Mouse (Mus musculus) retina, postnatal 7 days (tissue): ENCODE results near the gene Olfr155.

Experiments
- DNase-seq: peaks from one replicate; pipeline ENCODE4 v3.0.0-alpha.2; 2012; ENCODE audit warnings: low read depth, low spot score

Olfr155 gene

GRCm38 (mm10) chr4:43851265-43851664, at the start of gene Olfr155:
TSS of gene Olfr155 (plus strand) at chr4:43851565.
- DNase-seq: no peak

GRCm38 (mm10) chr4:43822896-43823550, 28.3 kb upstream of the Olfr155 start:
- no peak for DNase-seq

GRCm38 (mm10) chr4:43823845-43824337, 27.5 kb upstream of the Olfr155 start, which contains the start of gene Olfr156:
TSS of gene Olfr156 (minus strand) at chr4:43823895.
- peak; percentile 5 for DNase-seq

- no peak for DNase-seq
Observed at GRCm38 (mm10) chr4:43828806-43829205, 22.6 kb upstream of the Olfr155 start.

GRCm38 (mm10) chr4:43832031-43832430, 19.3 kb upstream of the Olfr155 start:
- no peak for DNase-seq

GRCm38 (mm10) chr4:43833752-43834151, 17.6 kb upstream of the Olfr155 start:
- DNase-seq: no peak

- DNase-seq: no peak
Observed at GRCm38 (mm10) chr4:43834749-43835148, 16.6 kb upstream of the Olfr155 start.

GRCm38 (mm10) chr4:43838326-43838725, 13.0 kb upstream of the Olfr155 start:
- no peak for DNase-seq

- DNase-seq: no peak
Observed at GRCm38 (mm10) chr4:43840101-43840500, 11.3 kb upstream of the Olfr155 start, which contains the start of gene Olfr157. TSS of gene Olfr157 (minus strand) at chr4:43840201.

- no peak for DNase-seq
Observed at GRCm38 (mm10) chr4:43854101-43854500, 2.7 kb downstream of the Olfr155 start.

GRCm38 (mm10) chr4:43859886-43860285, 8.5 kb downstream of the Olfr155 start:
- DNase-seq: no peak

- DNase-seq: no peak
Observed at GRCm38 (mm10) chr4:43860744-43861519, 9.6 kb downstream of the Olfr155 start.

GRCm38 (mm10) chr4:43863298-43863697, 11.9 kb downstream of the Olfr155 start:
- no peak for DNase-seq

GRCm38 (mm10) chr4:43869821-43870220, 18.5 kb downstream of the Olfr155 start:
- DNase-seq: no peak

GRCm38 (mm10) chr4:43874501-43874900, 23.1 kb downstream of the Olfr155 start:
- no peak for DNase-seq

- peak; percentile 76 for DNase-seq
Observed at GRCm38 (mm10) chr4:43875160-43875918, 24.0 kb downstream of the Olfr155 start, which contains the start of gene Reck. TSS of gene Reck (plus strand) at chr4:43875530.

GRCm38 (mm10) chr4:43875919-43876411, 24.6 kb downstream of the Olfr155 start:
- DNase-seq: no peak

GRCm38 (mm10) chr4:43877230-43877629, 25.9 kb downstream of the Olfr155 start:
- DNase-seq: no peak

GRCm38 (mm10) chr4:43878121-43878776, 26.9 kb downstream of the Olfr155 start:
- no peak for DNase-seq

GRCm38 (mm10) chr4:43879566-43879965, 28.2 kb downstream of the Olfr155 start:
- DNase-seq: no peak

- DNase-seq: no peak
Observed at GRCm38 (mm10) chr4:43884196-43884595, 32.8 kb downstream of the Olfr155 start.
